8 mouse cellular contexts compared by ENCODE assay signal in the genomic region with DNA sequence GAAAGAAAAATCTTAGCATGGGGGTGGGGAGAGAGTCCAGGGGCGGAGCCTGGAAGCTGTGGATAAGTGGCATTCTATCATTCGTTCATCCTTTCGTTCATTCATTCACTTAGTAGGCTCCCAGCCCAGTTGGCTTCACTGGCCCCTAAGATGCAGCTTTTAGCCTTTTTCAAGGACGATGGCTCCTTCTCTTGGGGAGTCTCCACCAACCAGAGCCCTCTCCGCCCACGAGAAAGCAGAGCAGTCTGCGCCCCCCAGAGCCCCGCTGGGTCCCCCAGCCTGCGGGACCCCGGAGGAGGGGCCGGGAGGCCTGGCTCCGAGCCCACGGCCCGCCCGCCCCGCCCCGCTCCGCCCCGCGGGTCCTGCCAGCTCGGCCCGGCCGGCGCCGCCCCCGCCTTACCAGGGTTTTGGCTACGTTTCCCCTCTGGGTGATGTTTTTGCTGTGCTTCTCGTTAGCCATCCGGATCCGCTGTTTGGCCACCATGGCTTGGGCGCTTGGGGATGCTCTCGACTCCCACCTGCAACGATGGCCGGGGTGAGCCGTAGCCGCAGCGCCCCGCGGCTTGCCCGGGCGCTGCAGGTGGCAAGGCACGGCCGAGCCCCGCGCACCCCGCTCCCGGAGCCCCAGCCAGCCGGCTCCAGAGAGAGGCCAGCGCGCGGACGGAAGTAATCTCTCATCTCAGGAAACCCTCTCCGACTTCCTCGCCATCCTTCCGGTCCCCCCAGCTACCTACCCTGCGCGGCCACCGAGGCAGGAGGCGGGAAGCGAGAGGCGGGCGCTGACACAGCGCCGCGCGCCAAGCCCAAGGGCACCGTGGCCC. TPM values are rescaled to one million over a fixed set of nuclear protein-coding genes. Genes with fewer than 3 reads are reported as not detected.
DNase-seq lines count a peak whose midpoint lies in the region; ATAC-seq lines count a peak whose summit lies in the region.

No protein-coding gene starts in this region.

- 2% methylated on average over 57 of the region's 67 CpGs for WGBS in hindbrain, embryonic 16.5 days

- peak; percentile 83 for ATAC-seq in hindbrain, embryonic 16.5 days

- peak overlapping the region; percentile 81 for H3K4me3 ChIP-seq in hindbrain, embryonic 16.5 days (ENCODE audit: low read length)

- DNase-seq in R1 (ENCODE audit: low read depth, low spot score) = peak; percentile 67
- peak; percentile 84 for DNase-seq in cerebellum, postnatal 36 days
- peak; percentile 22 to 25 for DNase-seq in gastrocnemius, adult 8-10 months (ENCODE audit: low spot score in 2 of 2)
- peak; percentile 67 to 70 for DNase-seq in layer of hippocampus, postnatal 36 days
- peak; percentile 67 for DNase-seq in lung, postnatal 14 days
- peak; percentile 81 for DNase-seq in ovary, postnatal 36 days (ENCODE audit: low spot score)
- DNase-seq in thymus, postnatal 25 days = peak; percentile 73

- H3K27me3 ChIP-seq in hindbrain, embryonic 16.5 days (replicated peaks; ENCODE audit: control insufficient read depth, insufficient read depth, low read length) = no peaks in the 10 kb centered on the region

- peak overlapping the region; percentile 94 for H3K27ac ChIP-seq in hindbrain, embryonic 16.5 days (ENCODE audit: low read depth, low read length)

- peak overlapping the region; percentile 85 for H3K4me2 ChIP-seq in hindbrain, embryonic 16.5 days (ENCODE audit: low read length)

- H3K9ac ChIP-seq in hindbrain, embryonic 16.5 days (ENCODE audit: low read depth, low read length) = peak overlapping the region; percentile 90

- peaks cover 9% of the 10 kb centered on the region for H3K4me1 ChIP-seq in hindbrain, embryonic 16.5 days (ENCODE audit: control insufficient read depth, insufficient read depth, low read depth, low read length)

- H3K9me3 ChIP-seq in hindbrain, embryonic 16.5 days (ENCODE audit: control insufficient read depth, low read length) = no peaks in the 10 kb centered on the region

- no peaks in the 10 kb centered on the region for H3K36me3 ChIP-seq in hindbrain, embryonic 16.5 days (ENCODE audit: control insufficient read depth, insufficient read depth, low read length)

RNA-seq across cellular contexts. Expression of a gene that starts 0.4 kb away (rescaled TPM):
- total RNA-seq in gastrocnemius, adult 8-10 months (2022) = under 1 TPM in 2 of 4 experiments, not detected in 2; 0.34 to 0.39 TPM
- 222 and 255 TPM in 2 replicates for polyA plus RNA-seq in hindbrain, embryonic 16.5 days (2015; fragmentation: Nextera tagmentation; extraction: Ambion mirVana)
- 100 to 1,000 TPM; 140 to 147 TPM for total RNA-seq in layer of hippocampus, postnatal 36 days (2021)

Comparison
In these comparisons a context has a peak if more than half of its experiments do, and no peak if none do; other contexts are left out.
1. Peak in every context shown above with its lines: DNase-seq, ATAC-seq, H3K4me3 ChIP-seq and H3K27ac ChIP-seq.
2. DNase-seq: peak in every context shown above with its lines; median percentile 84 in cerebellum, postnatal 36 days; 81 in ovary, postnatal 36 days; 73 in thymus, postnatal 25 days; 68 in layer of hippocampus, postnatal 36 days; 67 in R1; 67 in lung, postnatal 14 days; 24 in gastrocnemius, adult 8-10 months.
3. RNA of a gene that starts 0.4 kb away (total RNA-seq): 140 to 147 TPM in layer of hippocampus, postnatal 36 days; 0.34 to 0.39 TPM in gastrocnemius, adult 8-10 months; every median in the first group is over 100 times any median in the second.